Mouse (Mus musculus) kidney, adult 2 months (tissue): ENCODE data around the gene Creb3l4.
"Not testable (repeated sequence)": the region's sequence is repeated elsewhere in the genome, so short reads cannot be mapped to it uniquely, and the experiment has no call there.

Experiments
- CTCF ChIP-seq: fragments of 200-500 bp; conservative IDR thresholded peaks from 2 replicates; pipeline ENCODE4 v1.5.1; 2011; ENCODE audit warnings: low read depth, mild to moderate bottlenecking, control low read depth, low read length, moderate library complexity, mixed read lengths; ENCODE audit not compliant: insufficient read depth, insufficient read length
- POLR2A ChIP-seq: fragments of 200-500 bp; IDR thresholded peaks from one replicate; pipeline ENCODE4 v1.6.1; 2011; ENCODE audit warnings: low read depth, low read length, control low read depth

GRCm38 (mm10) chr3:90251731-90252226, 8.5 kb upstream of the Creb3l4 start:
- TF ChIP-seq CTCF, POLR2A: not testable (repeated sequence)
